Mouse (Mus musculus) lung, postnatal 0 days (tissue): ENCODE results near the gene Ptcd2.
"Not testable (repeated sequence)": the region's sequence is repeated elsewhere in the genome, so short reads cannot be mapped to it uniquely, and the experiment has no call there.

Experiments
- CTCF ChIP-seq: IDR thresholded peaks from 2 replicates; pipeline ENCODE4 v1.5.1; 2016; ENCODE audit warnings: antibody characterized with exemption, mild to moderate bottlenecking
- EP300 ChIP-seq: IDR thresholded peaks from 2 replicates; pipeline ENCODE4 v1.6.1; 2016; ENCODE audit warnings: antibody characterized with exemption, mild to moderate bottlenecking, control low read depth

DNA sequence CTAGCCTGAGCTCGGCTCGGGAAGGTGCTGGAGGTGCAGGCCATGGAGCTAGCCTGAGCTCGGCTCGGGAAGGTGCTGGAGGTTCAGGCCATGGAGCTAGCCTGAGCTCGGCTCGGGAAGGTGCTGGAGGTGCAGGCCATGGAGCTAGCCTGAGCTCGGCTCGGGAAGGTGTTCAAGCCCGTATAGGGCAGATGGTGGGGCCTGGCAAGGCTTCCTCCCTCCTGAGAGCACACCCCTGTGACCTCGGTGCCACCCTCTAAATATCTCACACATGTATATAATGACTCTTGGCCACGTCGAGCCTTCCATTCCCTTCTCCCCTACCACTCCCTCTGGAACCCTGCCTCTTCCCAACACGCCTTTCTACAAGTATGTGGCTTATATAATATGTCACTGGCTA, 21.6 kb downstream of the Ptcd2 start:
- TF ChIP-seq CTCF, EP300: not testable (repeated sequence)
